Mouse (Mus musculus) embryo, embryonic 11 days (tissue): ENCODE measurements around the gene Adgrf5.

Experiments
- DNase-seq: peaks from one replicate; pipeline ENCODE4 v3.0.0-alpha.2; 2015

Adgrf5 gene

DNA sequence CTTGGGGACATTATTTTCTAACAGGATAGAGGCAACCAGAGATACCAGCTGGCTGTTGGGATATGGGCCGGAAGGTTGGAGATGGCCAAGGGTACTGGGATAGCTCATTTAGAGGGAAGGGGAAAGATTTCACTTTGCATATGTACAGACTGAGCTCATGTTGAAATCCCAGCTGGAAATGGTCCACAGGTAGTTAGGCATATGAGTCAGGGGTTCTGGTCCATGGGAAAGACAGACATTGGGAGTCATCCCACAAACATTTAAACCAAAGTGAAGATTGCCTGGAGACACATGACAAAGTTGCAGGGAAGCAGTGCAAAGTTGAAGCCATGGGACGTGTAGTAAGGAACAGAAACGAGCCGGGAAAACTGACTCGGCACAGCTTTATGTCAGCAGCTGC, 26.1 kb downstream of the Adgrf5 start:
- DNase-seq: no peak

DNA sequence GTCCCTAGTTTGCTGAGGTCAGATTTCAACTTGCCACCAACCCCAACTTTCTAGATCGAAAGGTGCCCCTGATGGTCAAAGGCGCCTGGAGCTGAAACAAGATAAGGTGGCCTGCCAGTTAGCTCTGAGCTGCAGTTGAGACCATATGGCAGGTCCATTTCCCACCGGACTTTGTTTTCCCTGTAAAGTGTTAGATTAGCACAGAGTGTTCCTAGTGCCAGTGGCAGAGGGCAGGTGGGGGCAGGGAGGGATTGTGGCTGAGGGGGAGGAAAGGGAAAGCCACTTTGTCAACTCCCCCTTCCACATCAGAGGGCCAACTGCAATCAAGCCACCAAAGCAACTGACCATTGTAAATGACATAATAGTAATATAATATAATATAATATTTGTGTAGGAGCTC, 26.9 kb downstream of the Adgrf5 start:
- DNase-seq: no peak

DNA sequence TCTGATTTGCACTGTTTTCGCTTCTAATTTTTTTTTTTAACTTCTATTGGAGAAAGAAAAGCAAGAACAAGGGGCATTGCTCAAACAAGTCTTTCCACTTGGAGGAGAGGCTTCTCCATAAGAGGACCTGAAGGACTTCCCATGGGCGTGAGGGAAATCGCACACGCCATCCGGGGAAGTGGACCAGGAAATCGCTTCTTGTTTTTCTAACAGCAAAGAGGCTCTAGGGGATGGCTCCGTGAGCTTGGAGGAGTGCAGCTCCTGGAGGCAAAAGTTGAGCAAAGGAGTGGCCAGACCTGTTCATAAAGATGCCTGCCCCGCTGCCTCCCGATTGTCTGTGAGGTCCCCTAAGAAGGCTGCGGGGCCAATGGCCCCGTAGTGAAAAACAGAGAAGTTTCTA, 29.0 kb downstream of the Adgrf5 start:
- DNase-seq: no peak

DNA sequence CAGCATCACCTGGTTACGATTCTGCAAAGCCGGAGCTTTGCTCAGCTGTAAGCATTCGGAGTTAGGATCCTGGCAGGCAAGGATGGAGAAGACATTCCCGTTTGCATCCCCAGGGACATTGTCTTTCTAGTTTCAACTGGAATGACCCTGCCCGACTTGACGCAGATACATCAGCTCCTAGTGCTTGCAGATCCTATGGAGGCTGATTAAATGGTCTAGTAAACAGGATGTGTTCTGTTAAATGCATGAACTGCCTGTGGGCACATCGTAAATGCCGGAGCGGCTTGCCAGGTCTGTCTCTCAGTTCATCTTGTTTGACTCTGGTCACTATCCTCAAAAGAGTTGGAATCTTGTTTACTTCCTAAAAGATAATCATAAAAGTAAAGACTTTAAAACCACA, 31.9 kb downstream of the Adgrf5 start:
- no peak for DNase-seq

- no peak for DNase-seq
These were observed 33.4 kb downstream of the Adgrf5 start for GRCm38 (mm10) chr17:43393669-43394068.

GRCm38 (mm10) chr17:43395400-43396258, 35.4 kb downstream of the Adgrf5 start:
- no peak for DNase-seq

DNA sequence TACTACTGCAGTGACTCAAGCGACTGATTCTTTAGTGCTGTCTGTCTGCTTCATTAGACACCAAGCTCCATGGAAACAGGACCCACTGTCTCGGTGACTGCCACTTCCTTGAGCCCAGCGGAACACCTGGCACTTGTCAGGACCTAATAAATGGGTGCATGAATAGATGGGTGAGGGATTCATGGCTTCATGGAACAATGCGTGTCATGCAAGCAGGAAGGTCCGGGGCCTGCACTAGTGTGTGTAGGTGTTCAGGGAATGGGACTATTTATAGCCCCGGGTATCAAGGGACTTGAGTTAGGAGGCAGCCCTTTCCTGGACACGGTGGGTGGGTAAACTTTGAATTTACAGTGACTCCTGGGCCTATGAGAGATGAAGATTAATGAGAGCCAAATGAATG, 38.4 kb downstream of the Adgrf5 start:
- DNase-seq: no peak

GRCm38 (mm10) chr17:43399151-43399550, 38.9 kb downstream of the Adgrf5 start:
- DNase-seq: no peak

DNA sequence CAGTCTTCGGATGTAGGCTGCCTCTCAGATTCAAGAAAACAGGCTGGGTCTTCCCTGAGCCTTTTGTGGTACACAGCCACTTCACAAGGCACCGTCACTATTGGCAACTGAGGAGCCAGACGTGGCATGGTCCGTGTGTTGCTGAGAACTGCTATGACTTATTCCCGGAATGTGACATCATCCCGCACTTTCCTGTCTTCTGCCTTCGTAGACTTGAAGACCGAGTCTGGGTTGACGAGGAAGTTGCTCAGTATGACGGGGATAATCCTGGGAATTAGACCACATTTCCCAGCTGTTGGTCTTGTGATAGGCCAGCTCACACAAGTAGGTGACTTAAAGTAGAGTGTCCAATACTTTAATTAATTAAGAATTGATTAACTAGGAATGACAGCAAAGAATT, 40.2 kb downstream of the Adgrf5 start:
- no peak for DNase-seq

DNA sequence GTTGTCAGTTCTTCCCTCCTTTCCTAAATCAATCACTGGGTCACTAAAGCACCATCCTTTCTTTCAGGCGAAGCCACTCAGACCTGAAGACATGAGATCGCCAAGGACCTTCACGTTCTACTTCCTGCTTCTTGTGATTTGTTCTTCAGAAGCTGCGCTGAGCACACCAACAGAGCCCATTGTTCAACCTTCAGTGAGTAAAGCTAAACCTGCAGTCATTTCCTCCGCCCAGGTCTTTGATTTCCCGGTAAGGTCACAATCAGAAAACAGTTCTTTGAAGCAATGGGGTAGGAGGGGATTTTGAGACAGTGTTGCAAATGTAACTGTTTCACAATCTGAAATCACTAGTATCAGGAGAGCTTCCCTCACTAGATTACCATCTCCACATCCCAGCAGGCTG, 43.6 kb downstream of the Adgrf5 start:
- no peak for DNase-seq

GRCm38 (mm10) chr17:43404408-43404807, 44.2 kb downstream of the Adgrf5 start:
- no peak for DNase-seq

DNA sequence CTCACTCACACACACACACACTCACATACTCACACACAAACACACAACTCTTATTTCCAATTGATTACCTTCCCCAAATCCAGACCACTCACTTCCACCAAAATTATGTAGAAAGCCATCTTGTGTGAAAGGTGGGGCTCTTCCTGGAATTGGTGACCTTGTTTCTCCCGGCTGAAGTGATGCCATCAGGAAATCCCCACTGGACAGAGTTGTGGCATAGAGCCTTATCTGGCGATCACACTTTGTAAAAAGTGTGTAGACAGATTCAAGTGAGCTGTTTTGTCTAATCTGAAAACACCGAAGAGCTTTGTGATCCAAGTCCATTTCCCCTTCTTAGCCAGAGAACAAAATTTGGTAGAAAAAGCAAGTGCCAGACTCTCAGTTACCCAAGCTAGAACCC, 46.1 kb downstream of the Adgrf5 start:
- no peak for DNase-seq

GRCm38 (mm10) chr17:43407548-43407947, 47.3 kb downstream of the Adgrf5 start:
- no peak for DNase-seq

DNA sequence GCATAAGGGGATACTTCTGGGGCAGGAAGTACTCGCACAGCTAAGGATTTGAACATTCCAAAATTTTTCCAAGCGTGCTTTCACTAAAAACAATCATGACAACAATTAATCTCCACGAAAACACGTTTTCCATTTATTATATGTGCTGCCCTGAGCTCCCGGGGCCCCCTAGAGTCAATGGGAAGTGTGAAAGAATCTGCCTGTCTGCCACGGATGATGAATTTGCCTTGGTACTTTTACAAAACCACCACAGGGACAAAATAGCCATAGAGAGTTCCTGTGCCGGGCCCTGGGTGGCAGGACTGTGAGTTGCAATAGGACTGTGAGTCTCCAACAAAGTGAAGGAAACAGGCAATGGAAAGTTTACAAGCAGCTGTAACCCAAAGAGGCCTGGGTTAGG, 52.9 kb downstream of the Adgrf5 start:
- no peak for DNase-seq

- DNase-seq: no peak
These were observed 59.0 kb downstream of the Adgrf5 start for GRCm38 (mm10) chr17:43419204-43419603.

DNA sequence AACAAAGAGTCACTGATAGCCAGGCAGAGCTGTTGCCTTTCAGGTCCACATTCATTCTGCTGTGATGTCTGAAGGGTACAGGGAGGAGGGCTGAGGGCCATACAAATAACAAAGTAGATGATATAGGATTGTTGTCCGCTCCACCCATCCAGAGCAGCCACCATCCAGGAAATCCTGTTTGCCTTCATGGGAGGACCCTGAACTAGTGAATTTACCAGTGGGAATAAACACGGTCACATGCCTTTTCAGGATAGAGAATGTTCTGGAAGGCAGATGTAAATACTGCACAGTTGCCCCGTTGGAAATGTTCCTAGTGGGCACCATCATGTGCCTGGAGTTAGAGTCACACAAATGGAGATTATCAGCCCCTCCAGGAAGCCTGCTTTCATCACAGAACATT, 60.1 kb downstream of the Adgrf5 start:
- no peak for DNase-seq

DNA sequence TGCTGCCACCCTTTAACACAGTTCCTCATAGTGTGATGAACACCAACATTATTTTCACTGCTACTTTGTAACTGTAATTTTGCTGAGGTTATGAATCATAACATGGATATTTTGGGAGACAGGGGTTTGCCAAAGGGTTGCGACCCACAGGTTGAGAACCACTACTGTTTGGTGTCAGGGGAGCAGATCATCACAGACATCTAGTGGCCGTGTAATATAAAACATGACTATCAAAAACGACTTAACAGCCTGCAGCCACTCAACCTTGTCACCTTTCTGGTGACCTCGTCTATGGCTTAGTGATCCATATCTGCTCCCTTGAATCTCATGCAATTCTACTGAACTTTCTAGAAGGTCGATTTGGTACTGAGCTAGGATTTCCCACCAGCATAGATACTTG, 63.7 kb downstream of the Adgrf5 start:
- DNase-seq: no peak

DNA sequence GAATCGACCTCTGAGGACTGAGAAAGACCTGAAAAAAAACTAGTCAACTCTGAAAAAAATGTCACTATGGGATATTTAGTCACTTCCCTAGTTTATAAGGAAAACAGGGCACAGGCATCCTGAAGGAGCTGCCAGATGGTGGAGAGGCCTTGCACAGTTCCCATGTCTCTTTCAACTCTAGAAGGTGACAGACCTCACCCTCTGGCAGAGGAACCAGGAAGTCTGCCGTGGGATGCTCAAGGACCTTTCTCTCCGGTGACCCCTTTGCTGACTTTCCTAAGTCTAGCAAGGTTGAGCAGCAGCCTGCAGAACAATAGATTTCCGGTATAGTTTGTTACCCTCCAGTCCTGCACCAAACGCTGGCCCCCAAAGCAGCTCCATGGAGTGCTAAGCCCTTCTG, 71.4 kb downstream of the Adgrf5 start:
- no peak for DNase-seq

DNA sequence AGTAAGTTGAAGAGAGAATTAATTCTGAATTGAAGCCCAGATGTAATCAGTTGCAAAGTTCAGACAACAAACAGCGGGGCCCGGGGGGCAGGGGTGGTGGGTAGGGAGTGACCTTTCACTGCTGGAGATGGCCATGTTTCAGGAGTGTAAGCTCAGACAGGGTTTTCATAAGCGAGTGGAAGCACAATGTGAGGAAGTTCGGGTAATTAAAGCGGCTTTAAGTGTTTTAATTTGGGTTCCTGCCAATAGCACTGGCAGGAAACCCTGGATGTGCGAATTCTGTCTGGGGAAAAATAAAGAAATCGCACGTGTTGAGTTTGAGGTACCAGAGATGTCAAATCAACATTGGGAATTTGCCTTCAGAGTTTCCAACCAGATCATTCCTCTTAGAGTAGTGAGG, 74.2 kb downstream of the Adgrf5 start:
- DNase-seq: no peak

GRCm38 (mm10) chr17:43451216-43451615, 91.0 kb downstream of the Adgrf5 start:
- no peak for DNase-seq

- DNase-seq: peak; percentile 90
These were observed 98.3 kb downstream of the Adgrf5 start for GRCm38 (mm10) chr17:43458598-43458997.

DNA sequence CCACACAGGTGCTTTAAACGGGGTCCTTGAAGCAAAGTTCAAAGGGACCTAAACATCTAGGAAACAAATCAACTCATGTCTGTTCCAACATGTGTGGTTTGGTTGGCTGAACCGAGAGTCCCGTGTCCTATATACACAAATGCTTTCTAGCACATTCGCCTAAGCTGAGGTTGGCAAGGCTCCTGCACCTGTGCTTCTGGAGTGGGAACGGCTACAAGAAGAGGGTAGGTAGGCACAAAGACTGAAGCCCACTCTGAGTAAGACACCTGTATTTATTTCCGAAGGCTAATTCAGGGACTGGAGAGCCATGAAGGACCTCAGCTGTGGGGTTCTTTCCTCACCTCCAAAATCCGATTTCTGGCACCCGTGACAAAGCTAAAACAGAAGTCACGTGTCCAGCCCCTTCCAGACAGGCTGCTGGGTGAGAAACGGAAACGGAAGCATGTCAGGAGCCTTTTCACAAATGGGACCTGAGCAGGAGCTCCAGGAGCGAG, 99.5 kb downstream of the Adgrf5 start:
- no peak for DNase-seq

DNA sequence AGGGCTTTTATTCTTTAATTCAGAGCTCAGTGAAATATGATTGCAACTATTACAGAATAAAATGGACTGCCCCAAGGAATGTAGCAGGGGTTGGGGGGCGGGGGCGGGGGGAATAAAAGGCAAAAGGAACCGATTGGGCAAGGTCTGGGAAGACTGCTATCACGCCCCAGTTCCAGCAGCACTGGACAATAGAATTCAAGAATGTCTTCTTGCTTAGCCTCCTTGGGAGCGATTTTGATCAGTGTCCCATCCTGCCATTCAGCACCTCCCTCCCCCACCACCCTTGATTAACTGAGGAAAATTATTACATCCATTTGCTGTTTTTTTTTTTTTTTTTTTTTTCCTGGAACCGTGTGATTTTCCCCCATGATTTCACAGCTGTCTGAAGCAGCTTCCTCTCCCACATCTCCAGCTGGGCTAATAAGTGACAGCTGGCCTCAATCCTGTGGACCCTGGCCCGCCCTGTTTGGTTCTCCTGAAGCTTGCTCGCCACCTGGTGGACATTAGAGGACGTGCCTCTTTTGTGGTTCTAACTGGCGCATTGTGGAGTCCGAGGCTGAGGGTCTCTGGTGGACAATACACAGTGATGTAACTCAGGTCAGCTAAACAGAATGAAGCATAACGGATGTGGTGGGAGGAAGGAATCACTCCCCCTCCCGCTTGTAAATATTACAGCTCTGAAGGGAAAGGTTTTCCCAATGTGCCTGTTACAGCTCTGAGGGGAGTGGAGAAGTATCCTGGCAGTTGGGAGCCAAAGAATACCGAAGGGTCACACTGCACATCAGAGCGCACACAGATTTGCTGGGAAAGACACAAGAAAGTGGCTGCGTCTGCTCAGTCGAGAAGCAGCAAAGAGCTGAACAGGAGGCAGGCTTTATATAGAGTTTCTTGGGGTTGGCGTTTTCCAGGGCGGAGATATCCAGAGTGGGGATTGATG, 100.3 kb downstream of the Adgrf5 start:
- peak; percentile 94 for DNase-seq

DNA sequence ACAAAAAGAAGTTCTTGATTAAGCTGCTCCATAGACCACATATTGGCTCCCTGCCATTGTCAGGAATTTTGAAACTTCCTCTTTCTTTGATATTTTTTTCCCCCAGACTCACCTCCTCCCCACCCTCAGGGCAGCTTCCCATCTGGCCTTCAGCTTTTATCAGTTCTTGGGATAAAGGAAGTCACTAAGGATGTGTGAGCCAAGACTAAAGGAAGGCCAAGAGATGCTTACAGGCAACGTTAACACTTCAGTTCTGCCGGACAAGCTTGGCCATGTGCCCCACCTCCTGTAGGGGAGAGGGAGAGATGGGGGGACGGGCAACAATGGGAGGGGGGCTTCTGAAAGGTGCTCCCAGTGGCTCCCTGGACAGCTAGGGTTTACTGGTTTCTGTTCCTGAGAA, 109.8 kb downstream of the Adgrf5 start:
- DNase-seq: no peak
